Mouse (Mus musculus): ENCODE measurements around the gene Zfp664. TPM values are rescaled to one million over a fixed set of nuclear protein-coding genes. Genes with fewer than 3 reads are reported as not detected.
A peak's percentile ranks its signal among the peaks of the same experiment; 100 is the strongest.

The Zfp664 gene
- polyA plus RNA-seq, 1 experiment from 2014 or later = 91.2 TPM

DNA sequence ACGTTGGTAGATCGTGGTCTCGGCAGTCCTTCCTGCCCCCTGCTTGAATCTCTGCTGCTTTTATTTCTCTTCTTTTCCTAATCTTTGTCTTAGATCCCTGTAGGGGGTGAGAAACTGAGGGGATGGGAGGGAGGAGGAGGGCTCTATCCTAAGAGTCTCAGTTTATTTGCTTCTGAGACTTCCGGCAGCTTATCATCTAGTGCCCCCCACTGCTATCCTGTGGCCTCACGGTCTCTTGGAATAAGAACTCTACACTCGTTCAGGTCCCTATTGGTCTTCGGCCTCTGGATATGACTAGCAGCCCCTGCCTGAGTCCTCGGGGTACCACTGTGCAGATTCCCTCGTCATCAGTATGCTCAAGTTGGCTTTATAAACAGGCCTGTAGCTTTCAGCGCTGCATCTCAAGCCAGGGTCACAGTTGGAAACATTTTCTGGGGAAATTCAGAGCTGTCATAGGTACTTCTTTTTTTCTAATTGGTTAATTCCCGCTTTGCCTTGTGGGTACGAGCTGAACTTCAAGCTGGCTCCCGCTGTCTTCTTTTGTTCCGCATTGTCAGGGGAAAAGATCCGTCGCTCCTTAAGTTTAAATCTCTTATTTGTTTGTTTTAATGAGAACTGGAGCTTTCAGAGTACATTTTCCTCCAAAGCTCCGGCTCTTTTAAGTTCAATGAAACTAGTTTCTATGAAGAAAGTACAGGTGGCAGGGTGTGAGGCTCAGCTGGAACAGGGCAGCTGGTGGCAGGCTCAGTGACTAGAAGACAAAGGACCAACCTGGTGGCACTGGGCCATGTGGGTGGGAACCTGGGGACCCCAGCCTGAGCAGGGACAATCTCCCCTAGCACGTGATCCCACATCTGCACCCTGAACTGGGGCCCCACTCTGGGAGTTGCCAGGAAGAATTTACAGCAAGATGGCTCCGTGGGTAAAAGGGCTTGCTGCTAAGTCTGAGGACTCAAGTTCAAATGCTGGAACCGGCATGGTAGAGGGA is 50.7 kb downstream of the Zfp664 start:
- no peak overlapping the region for H3K4me3 ChIP-seq
- no peak overlapping the region for H3K27ac ChIP-seq
- H3K27me3 ChIP-seq (ENCODE audit: insufficient read depth, poor library complexity, severe bottlenecking) = peaks cover 42% of the 10 kb centered on the region; the same call in 1 of the 2 replicates
- H3K36me3 ChIP-seq = no peaks in the 10 kb centered on the region
- 39% methylated on average over 20 of the region's 20 CpGs for WGBS
- no peaks in the 10 kb centered on the region for H3K9me3 ChIP-seq
- DNase-seq (ENCODE audit: low spot score) = no peak
- peaks cover 8% of the 10 kb centered on the region for H3K4me1 ChIP-seq

DNA sequence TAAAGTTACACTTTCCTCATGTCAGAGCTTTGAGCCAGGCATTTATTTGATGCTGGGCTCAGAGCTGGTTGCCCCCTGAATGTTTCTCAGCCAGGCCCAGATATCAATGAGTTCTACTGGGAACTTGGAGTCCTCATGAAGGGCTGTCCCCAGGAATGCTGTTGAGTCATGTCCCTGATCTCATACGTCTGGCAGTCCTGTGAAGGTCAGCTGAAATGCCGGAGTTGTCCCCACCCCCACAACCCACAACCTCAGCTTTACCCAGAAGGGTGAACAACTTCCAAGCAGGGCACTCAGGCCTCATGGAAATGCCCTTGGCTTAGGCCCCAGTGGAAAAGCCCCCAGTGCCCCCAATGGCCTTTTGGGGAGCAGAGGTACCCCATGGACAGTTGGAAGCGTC is 57.3 kb downstream of the Zfp664 start:
- 53% methylated on average over 3 of the region's 3 CpGs for WGBS
- no peak for DNase-seq (ENCODE audit: low spot score)

DNA sequence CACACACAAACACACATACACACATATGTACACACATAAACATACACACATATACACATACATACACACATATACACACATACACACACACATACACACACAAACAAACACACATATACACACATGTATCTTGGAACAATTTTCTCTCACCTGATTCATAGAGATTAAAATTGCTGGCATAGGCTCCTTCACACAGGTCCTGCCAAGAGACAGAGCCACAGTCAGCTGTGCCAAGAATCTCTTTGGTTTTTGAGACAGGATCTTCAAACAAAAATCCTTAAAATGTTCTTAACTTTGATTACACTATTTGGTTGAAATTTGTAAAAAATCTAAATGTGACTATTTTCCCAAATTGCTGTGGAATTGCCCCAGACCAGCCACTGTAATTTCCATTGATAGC is 58.9 kb downstream of the Zfp664 start:
- H3K27ac ChIP-seq = no peak overlapping the region
- no peaks in the 10 kb centered on the region for H3K9me3 ChIP-seq
- peaks cover 15% of the 10 kb centered on the region; the same call in 1 of the 2 replicates for H3K27me3 ChIP-seq (ENCODE audit: insufficient read depth, poor library complexity, severe bottlenecking)
- H3K4me1 ChIP-seq = peaks cover 15% of the 10 kb centered on the region
- no peaks in the 10 kb centered on the region for H3K36me3 ChIP-seq
- H3K4me3 ChIP-seq = no peak overlapping the region
- DNase-seq (ENCODE audit: low spot score) = no peak

More for the DNA sequence above, 57.3 kb downstream of the Zfp664 start:
- H3K4me1 ChIP-seq = peaks cover 15% of the 10 kb centered on the region
- no peaks in the 10 kb centered on the region for H3K9me3 ChIP-seq
- H3K4me3 ChIP-seq = no peak overlapping the region
- peaks cover 22% of the 10 kb centered on the region; the same call in 1 of the 2 replicates for H3K27me3 ChIP-seq (ENCODE audit: insufficient read depth, poor library complexity, severe bottlenecking)
- H3K36me3 ChIP-seq = no peaks in the 10 kb centered on the region
- H3K27ac ChIP-seq = no peak overlapping the region; the same call in 1 of the 2 replicates

DNA sequence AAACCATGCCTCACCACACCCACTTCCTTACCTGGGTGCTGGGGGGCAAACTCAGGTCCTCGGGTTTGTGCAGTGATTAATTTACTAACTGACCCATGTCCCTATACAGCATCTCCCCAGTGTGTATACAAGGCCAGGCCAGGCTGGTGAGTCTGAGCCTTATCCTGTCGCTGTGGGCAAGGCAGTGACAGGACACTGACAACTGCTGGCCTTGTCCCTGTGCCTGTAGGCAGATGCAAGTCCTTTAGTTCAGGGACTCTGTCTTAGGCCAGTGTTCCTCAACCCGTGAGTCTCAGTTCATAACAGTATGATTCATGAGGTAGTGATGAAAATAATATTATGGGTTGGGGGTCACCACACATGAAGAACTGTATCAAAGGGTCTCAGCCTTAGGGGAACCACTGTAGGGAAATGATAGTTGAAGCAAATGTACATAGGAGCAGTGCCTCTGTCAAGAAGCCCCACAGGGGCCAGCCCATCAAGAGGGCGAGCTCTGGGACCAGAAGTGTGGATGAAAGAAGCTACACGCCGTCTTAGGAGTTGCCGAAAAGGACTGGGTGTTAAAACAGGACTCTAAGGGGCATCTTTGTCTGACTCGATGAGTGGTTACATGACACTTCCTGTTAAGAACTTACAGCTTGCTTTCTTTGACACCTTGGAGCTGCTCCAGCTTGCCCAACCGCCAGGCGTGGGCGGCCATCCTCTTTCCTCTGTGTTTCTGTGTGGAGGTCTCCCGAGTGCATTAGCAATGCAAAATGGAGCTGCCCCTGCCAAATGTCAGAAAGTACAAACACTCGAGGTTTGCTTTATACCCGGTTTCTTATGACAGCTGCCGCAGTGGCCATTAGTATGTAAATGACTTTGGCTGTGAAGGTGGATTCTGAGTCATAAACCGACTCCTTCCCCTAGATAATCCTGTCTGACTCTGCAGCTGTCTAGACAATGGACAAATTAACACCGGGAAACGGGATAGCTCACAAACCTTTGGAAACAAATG is 60.2 kb downstream of the Zfp664 start:
- Histone ChIP-seq H3K4me1 (peaks cover 15% of the 10 kb centered on the region), H3K27me3 (ENCODE audit: insufficient read depth, poor library complexity, severe bottlenecking) (peaks cover 6% of the 10 kb centered on the region; the same call in 1 of the 2 replicates), H3K36me3 (no peaks in the 10 kb centered on the region), H3K27ac (no peak overlapping the region; the same call in 1 of the 2 replicates), H3K4me3 (no peak overlapping the region; the same call in 1 of the 2 replicates), H3K9me3 (no peaks in the 10 kb centered on the region)
- no peak for DNase-seq (ENCODE audit: low spot score)
- 33% methylated on average over 18 of the region's 18 CpGs for WGBS

DNA sequence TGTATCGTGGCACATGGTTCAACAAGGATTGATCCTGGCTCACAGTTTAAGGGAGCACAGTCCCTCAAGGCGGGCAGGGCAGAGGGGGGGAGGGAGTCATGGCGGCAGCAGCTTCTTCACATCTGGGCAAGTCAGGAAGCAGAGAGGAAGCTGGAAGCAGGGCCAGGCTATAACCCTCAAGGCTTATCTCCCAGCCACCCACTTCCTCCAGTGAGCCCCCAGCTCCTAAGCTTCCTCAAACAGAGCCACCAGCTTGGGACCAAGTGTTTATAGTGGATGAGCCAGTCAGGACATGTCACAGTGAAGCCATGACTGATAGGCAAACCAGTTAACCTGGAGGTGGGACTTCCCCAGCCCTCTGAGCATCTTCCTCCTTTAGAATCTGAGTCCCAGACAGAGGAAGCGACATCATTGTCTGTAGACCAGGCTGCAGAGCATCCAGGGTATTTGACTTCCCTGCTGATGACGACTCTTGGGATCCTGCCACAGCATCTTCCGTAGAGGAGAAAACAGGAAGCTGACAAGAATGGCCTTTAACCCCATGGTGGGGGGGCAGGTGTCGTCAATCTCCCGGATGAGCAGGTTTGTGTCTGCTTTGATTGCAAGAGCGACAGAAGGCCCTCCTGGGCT is 67.0 kb downstream of the Zfp664 start:
- Histone ChIP-seq H3K27me3 (ENCODE audit: insufficient read depth, poor library complexity, severe bottlenecking) (peaks cover 4% of the 10 kb centered on the region; the same call in 1 of the 2 replicates), H3K36me3 (peaks cover 3% of the 10 kb centered on the region; the same call in 1 of the 2 replicates), H3K4me1 (peaks cover 18% of the 10 kb centered on the region), H3K27ac (no peak overlapping the region), H3K9me3 (0 out of 2 replicates have a peak, but pooled peaks cover 4% of the 10 kb centered on the region), H3K4me3 (no peak overlapping the region)
- DNase-seq (ENCODE audit: low spot score) = no peak
- 65% methylated on average over 9 of the region's 9 CpGs for WGBS

DNA sequence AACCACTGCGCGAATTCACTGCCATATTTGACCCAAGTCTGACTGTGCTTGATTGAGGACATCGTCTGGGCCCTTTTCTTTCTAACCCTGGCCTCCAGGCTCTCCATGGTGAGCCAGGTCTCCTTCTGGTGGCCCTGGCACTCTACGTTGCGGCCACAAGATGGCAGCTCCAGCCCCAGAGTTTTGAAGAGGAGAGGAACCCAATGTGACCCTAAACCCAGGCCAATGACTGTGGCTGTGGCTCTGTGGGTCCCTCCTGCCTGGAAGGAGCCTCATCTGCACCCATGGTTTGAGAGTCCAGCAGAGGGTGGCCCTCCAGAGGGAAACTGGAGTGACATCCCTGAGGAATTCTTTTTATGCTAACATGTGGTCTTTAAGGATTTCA is 67.6 kb downstream of the Zfp664 start:
- Histone ChIP-seq H3K27ac (no peak overlapping the region), H3K4me3 (no peak overlapping the region), H3K36me3 (peaks cover 3% of the 10 kb centered on the region; the same call in 1 of the 2 replicates), H3K9me3 (0 out of 2 replicates have a peak, but pooled peaks cover 4% of the 10 kb centered on the region), H3K27me3 (ENCODE audit: insufficient read depth, poor library complexity, severe bottlenecking) (no peaks in the 10 kb centered on the region; the same call in 1 of the 2 replicates), H3K4me1 (peaks cover 18% of the 10 kb centered on the region)
- WGBS = 34% methylated on average over 5 of the region's 5 CpGs
- DNase-seq (ENCODE audit: low spot score) = no peak

DNA sequence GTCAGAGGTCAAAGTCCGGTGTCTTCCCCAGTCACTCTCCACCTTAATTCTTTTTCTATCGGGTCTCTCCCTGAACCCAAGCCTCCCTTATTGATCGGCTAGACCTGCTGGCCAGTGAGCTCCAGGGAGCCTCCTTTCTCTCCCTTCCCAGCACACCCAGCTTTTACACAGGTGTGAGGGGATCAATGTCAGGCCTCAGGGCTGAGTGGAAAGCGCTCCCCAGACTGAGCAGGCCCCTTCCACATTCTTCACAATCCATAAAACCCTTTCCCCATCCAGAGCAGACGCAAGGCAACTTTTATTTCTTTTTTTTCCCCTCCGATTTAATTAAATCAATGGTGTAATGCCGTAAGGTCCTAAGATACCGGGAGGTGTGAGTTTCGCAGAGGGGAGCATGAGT is 68.1 kb downstream of the Zfp664 start:
- WGBS = 57% methylated on average over 9 of the region's 9 CpGs
- DNase-seq (ENCODE audit: low spot score) = no peak
- H3K4me1 ChIP-seq = peaks cover 18% of the 10 kb centered on the region
- H3K36me3 ChIP-seq = peaks cover 3% of the 10 kb centered on the region; the same call in 1 of the 2 replicates
- no peaks in the 10 kb centered on the region; the same call in 1 of the 2 replicates for H3K27me3 ChIP-seq (ENCODE audit: insufficient read depth, poor library complexity, severe bottlenecking)
- H3K9me3 ChIP-seq = 0 out of 2 replicates have a peak, but pooled peaks cover 4% of the 10 kb centered on the region
- H3K27ac ChIP-seq = peak overlapping the region; percentile 36; the same call in 1 of the 2 replicates
- H3K4me3 ChIP-seq = no peak overlapping the region

DNA sequence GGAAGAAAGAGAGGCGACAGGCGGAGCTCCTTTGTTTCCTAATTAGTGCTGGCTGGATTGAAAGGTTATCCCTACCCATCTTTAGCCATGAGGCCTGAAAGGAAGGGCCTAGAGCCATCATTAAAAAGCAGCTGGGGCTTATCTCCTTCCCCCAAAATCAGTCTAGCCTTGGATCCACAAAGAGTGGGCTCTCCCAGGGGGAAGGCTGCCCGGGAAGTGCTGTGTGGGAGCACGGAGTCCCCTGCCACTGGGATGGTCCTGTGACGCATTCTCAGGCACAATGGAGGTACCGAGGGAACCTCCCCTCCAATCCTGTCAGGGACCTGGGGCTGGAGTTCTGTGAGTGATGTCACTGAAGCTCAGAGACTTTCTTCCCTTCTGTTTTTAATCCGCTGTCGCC is 68.6 kb downstream of the Zfp664 start:
- WGBS = 32% methylated on average over 8 of the region's 8 CpGs
- H3K9me3 ChIP-seq = 0 out of 2 replicates have a peak, but pooled peaks cover 4% of the 10 kb centered on the region
- H3K27ac ChIP-seq = 0 out of 2 replicates have a peak overlapping the region, but pooled peaks have one; percentile 36
- no peak overlapping the region for H3K4me3 ChIP-seq
- H3K4me1 ChIP-seq = peaks cover 18% of the 10 kb centered on the region
- no peaks in the 10 kb centered on the region; the same call in 1 of the 2 replicates for H3K27me3 ChIP-seq (ENCODE audit: insufficient read depth, poor library complexity, severe bottlenecking)
- peaks cover 3% of the 10 kb centered on the region; the same call in 1 of the 2 replicates for H3K36me3 ChIP-seq
- no peak for DNase-seq (ENCODE audit: low spot score)

DNA sequence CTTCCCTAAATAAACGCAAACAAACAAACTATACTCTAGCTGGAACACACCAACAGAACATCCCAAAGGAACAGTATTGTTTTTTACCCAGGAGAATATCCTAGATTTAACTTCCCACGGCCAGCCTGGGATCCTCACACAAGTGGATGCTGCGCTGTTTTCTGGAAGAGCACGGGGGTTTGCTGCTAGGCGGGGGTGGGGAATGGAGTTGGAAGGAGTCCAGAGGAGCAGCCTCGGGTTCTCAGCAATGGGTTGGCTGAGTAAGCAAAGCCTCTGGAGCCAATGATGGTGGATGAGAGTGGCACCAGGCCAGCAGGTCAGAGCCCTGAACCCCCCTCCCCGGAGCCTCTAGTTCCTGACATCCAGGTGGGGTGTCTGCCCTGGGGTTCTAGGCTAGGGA is 72.1 kb downstream of the Zfp664 start:
- DNase-seq (ENCODE audit: low spot score) = no peak
- H3K27ac ChIP-seq = no peak overlapping the region
- H3K36me3 ChIP-seq = no peaks in the 10 kb centered on the region
- 76% methylated on average over 7 of the region's 7 CpGs for WGBS
- H3K4me1 ChIP-seq = peaks cover 17% of the 10 kb centered on the region
- 0 out of 2 replicates have a peak, but pooled peaks cover under 1% of the 10 kb centered on the region for H3K9me3 ChIP-seq
- H3K27me3 ChIP-seq (ENCODE audit: insufficient read depth, poor library complexity, severe bottlenecking) = no peaks in the 10 kb centered on the region
- H3K4me3 ChIP-seq = no peak overlapping the region

DNA sequence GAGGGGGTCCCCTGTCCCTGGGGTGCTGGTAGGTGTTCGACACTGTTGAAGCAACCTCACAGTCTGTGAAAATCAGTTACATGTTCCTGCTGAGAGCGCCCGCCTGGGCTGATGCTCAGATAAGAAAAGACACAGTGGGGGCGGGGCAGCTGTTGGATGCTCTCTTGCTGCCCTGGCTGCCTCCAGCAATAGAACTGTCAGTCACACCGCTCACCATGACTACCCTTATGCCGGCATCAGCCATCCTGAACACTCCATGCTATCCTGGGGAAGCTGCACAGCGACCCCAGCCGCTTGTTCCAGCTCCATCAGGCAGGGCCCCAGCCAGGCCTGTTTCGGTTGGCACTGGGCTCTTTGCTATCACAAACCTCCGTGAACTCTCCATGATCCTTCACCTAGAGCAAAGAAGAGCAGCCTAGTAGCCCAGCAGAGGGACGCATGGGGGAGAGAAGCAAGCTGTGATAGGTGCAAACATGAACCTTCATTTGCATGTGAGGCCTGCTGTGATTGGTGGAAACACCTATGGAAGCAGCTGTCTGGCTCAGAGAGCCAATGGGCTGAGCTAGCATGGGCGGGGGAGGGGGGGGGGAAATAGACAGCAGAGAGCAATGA is 80.8 kb downstream of the Zfp664 start:
- H3K36me3 ChIP-seq = no peaks in the 10 kb centered on the region
- H3K4me1 ChIP-seq = peaks cover 18% of the 10 kb centered on the region
- H3K4me3 ChIP-seq = no peak overlapping the region
- no peaks in the 10 kb centered on the region for H3K9me3 ChIP-seq
- no peaks in the 10 kb centered on the region for H3K27me3 ChIP-seq (ENCODE audit: insufficient read depth, poor library complexity, severe bottlenecking)
- no peak for DNase-seq (ENCODE audit: low spot score)
- 70% methylated on average over 12 of the region's 12 CpGs for WGBS
- no peak overlapping the region for H3K27ac ChIP-seq

DNA sequence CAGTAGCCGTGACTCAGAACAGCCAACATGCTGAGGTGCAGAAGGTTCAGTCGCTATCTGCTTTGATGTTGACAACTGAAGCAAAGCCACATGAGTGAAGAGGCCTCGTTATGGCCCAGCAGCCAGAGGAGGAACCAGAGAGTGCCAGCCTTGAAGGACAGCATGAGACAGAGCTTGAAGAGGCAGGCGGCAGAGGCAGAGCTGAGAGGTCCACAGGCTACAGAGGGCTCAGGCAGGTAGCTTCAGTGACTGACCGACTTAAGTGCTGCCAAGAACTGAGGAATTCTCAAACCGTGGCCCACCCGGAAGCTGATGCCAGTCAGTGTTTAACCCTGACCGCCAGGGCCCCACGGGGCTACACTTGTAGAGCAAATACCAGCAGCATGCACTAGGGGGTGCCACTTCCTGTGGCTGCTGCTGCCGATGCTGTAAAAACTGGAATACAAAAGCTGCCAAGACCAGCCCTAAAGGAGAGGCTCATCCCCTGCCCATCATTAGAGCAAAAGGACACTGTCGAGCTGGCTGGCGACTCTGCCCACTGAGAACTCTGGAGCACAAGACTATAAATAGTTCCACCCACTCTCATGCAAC is 81.4 kb downstream of the Zfp664 start:
- H3K27ac ChIP-seq = no peak overlapping the region; the same call in 1 of the 2 replicates
- 63% methylated on average over 12 of the region's 12 CpGs for WGBS
- H3K9me3 ChIP-seq = no peaks in the 10 kb centered on the region
- H3K27me3 ChIP-seq (ENCODE audit: insufficient read depth, poor library complexity, severe bottlenecking) = no peaks in the 10 kb centered on the region
- no peak overlapping the region for H3K4me3 ChIP-seq
- H3K4me1 ChIP-seq = peaks cover 18% of the 10 kb centered on the region
- no peaks in the 10 kb centered on the region for H3K36me3 ChIP-seq
- DNase-seq (ENCODE audit: low spot score) = no peak

Data from heart, embryonic 10.5 days (tissue).